Comparison of ENCODE assay signal across 8 mouse cellular contexts in genomic region chrX:48124132-48125071, GRCm38 (mm10). TPM values are rescaled to one million over a fixed set of nuclear protein-coding genes. Genes with fewer than 3 reads are reported as not detected.
A peak's percentile ranks its signal among the peaks of the same experiment; 100 is the strongest.
DNase-seq lines count a peak whose midpoint lies in the region; ATAC-seq and TF ChIP-seq lines count a peak whose summit lies in the region.

No protein-coding gene starts in this region.

- no peaks in the 10 kb centered on the region for H3K27me3 ChIP-seq in C2C12 (ENCODE audit: control insufficient read depth, insufficient read depth, insufficient read length)
- H3K27me3 ChIP-seq in embryonic facial prominence, embryonic 13.5 days: no peaks in the 10 kb centered on the region
- H3K27me3 ChIP-seq in kidney, adult 2 months (replicated peaks; ENCODE audit: control insufficient read depth, insufficient read depth, low read length): no peaks in the 10 kb centered on the region
- no peaks in the 10 kb centered on the region for H3K27me3 ChIP-seq in stomach, postnatal 0 days (ENCODE audit: control insufficient read depth, insufficient read depth, low read length)

- TF ChIP-seq POLR2A in kidney, adult 2 months (IDR thresholded peaks at IDR 0.05; ENCODE audit: low read depth, low read length): no peak

- 29% methylated on average over 17 of the region's 17 CpGs for WGBS in embryonic facial prominence, embryonic 13.5 days
- 24% methylated on average over 17 of the region's 17 CpGs for WGBS in kidney, adult 2 months
- 26% methylated on average over 17 of the region's 17 CpGs for WGBS in stomach, postnatal 0 days

- no peaks in the 10 kb centered on the region for H3K9me3 ChIP-seq in embryonic facial prominence, embryonic 13.5 days
- H3K9me3 ChIP-seq in stomach, postnatal 0 days (ENCODE audit: control insufficient read depth, low read length): no peaks in the 10 kb centered on the region

- no peak overlapping the region for H3K9ac ChIP-seq in embryonic facial prominence, embryonic 13.5 days
- no peak overlapping the region; the same call in 1 of the 2 replicates for H3K9ac ChIP-seq in stomach, postnatal 0 days (ENCODE audit: low read length)

- TF ChIP-seq CTCF in C2C12 (IDR thresholded peaks at IDR 0.05; ENCODE audit: control insufficient read depth, insufficient read depth, insufficient read length): peak; percentile 20
- TF ChIP-seq CTCF in kidney, adult 2 months (conservative IDR thresholded peaks at IDR 0.05; ENCODE audit: insufficient read depth, insufficient read length, low read depth, low read length): peak; percentile 64
- peak; percentile 76 for TF ChIP-seq CTCF in stomach, postnatal 0 days (IDR thresholded peaks at IDR 0.05; ENCODE audit: low read depth)

- no peak overlapping the region for H3K27ac ChIP-seq in embryonic facial prominence, embryonic 13.5 days
- no peak overlapping the region for H3K27ac ChIP-seq in kidney, adult 2 months (ENCODE audit: insufficient read depth, low read depth, low read length)
- no peak overlapping the region for H3K27ac ChIP-seq in stomach, postnatal 0 days (replicated peaks)

- H3K79me2 ChIP-seq in C2C12 (ENCODE audit: control insufficient read depth, insufficient read depth): no peaks in the 10 kb centered on the region

- H3K4me2 ChIP-seq in embryonic facial prominence, embryonic 13.5 days: peak overlapping the region; percentile 39
- peak overlapping the region; percentile 27 for H3K4me2 ChIP-seq in stomach, postnatal 0 days (replicated peaks; ENCODE audit: low read depth)

- no peaks in the 10 kb centered on the region for H3K79me3 ChIP-seq in C2C12 (ENCODE audit: low read depth)

- H3K4me3 ChIP-seq in C2C12 (ENCODE audit: insufficient read depth, poor library complexity, severe bottlenecking): no peak overlapping the region
- H3K4me3 ChIP-seq in embryonic facial prominence, embryonic 13.5 days: no peak overlapping the region
- H3K4me3 ChIP-seq in kidney, adult 2 months (ENCODE audit: insufficient read depth, low read depth, low read length): no peak overlapping the region
- H3K4me3 ChIP-seq in stomach, postnatal 0 days (ENCODE audit: low read depth, low read length): no peak overlapping the region

- peak; percentile 79 for DNase-seq in adrenal gland, postnatal 14 days
- DNase-seq in heart, adult 9 months (ENCODE audit: low spot score in 2 of 2): peak; percentile 47 to 51
- DNase-seq in kidney, adult 2 months: peak; percentile 48
- peak; percentile 73 for DNase-seq in liver
- DNase-seq in naive thymus-derived CD4-positive, alpha-beta T cell, adult 2 months (ENCODE audit: low read depth): peak; percentile 75
- DNase-seq in stomach, postnatal 0 days (ENCODE audit: low spot score): peak; percentile 61

- ATAC-seq in embryonic facial prominence, embryonic 13.5 days (ENCODE audit: insufficient number of reproducible peaks, insufficient read depth, low FRiP score, low TSS enrichment, low read depth): no peak
- ATAC-seq in stomach, postnatal 0 days (ENCODE audit: low FRiP score, low TSS enrichment): peak; percentile 65; the same call in 1 of the 2 replicates

- H3ac ChIP-seq in C2C12 (ENCODE audit: control insufficient read depth, insufficient read length, low read depth): no peak overlapping the region

- no peak for TF ChIP-seq EP300 in stomach, postnatal 0 days (optimal IDR thresholded peaks at IDR 0.05)

- no peaks in the 10 kb centered on the region for H3K4me1 ChIP-seq in embryonic facial prominence, embryonic 13.5 days
- H3K4me1 ChIP-seq in kidney, adult 2 months (ENCODE audit: control insufficient read depth, insufficient read depth, low read length): no peaks in the 10 kb centered on the region
- no peaks in the 10 kb centered on the region for H3K4me1 ChIP-seq in stomach, postnatal 0 days (replicated peaks; ENCODE audit: control insufficient read depth, insufficient read depth)

- H3K36me3 ChIP-seq in C2C12 (ENCODE audit: control insufficient read depth, insufficient read depth): no peaks in the 10 kb centered on the region
- H3K36me3 ChIP-seq in embryonic facial prominence, embryonic 13.5 days: no peaks in the 10 kb centered on the region
- no peaks in the 10 kb centered on the region for H3K36me3 ChIP-seq in kidney, adult 2 months (ENCODE audit: control insufficient read depth, insufficient read depth, low read length)
- no peaks in the 10 kb centered on the region for H3K36me3 ChIP-seq in stomach, postnatal 0 days (ENCODE audit: control insufficient read depth, insufficient read depth, low read length)

TF ChIP-seq in C2C12, 6 proteins besides CTCF, POLR2A, EP300 and RAD21:
- no peak for TF ChIP-seq MYOD1 (IDR thresholded peaks at IDR 0.05; ENCODE audit: control insufficient read depth, insufficient read length, low read depth)
- TF ChIP-seq MAX (IDR thresholded peaks at IDR 0.05): no peak
- TF ChIP-seq CEBPB (IDR thresholded peaks at IDR 0.05; ENCODE audit: low read depth): no peak
- TF ChIP-seq FOSL1 (IDR thresholded peaks at IDR 0.05; ENCODE audit: insufficient read depth, low read length, poor library complexity, severe bottlenecking): no peak
- no peak for TF ChIP-seq USF1 (IDR thresholded peaks at IDR 0.05; ENCODE audit: low read depth)
- no peak for TF ChIP-seq MYOG (IDR thresholded peaks at IDR 0.05; ENCODE audit: control insufficient read depth, extremely low read depth, insufficient read length)

RNA-seq across cellular contexts. Expression of gene Xpnpep2, which starts 15.9 kb away (rescaled TPM):
- 0.11 TPM for polyA plus RNA-seq in C2C12 (2012; fragmentation: generic; extraction: Trizol)
- 1.1 and 1.5 TPM in 2 replicates for total RNA-seq in adrenal gland, postnatal 14 days (2021)
- polyA plus RNA-seq in embryonic facial prominence, embryonic 13.5 days (2015; fragmentation: Nextera tagmentation; extraction: Ambion mirVana): 4.4 and 4.6 TPM in 2 replicates
- 25.8 and 32.5 TPM in 2 replicates for polyA plus RNA-seq in kidney, adult 2 months (2012; rRNA removed)
- 0.58 and 1.1 TPM in 2 replicates for polyA plus RNA-seq in stomach, postnatal 0 days (2015; fragmentation: Nextera tagmentation; extraction: Ambion mirVana)

RNA-seq across cellular contexts. Expression of gene Sash3, which starts 21.8 kb away (rescaled TPM):
- polyA plus RNA-seq in C2C12 (2012; fragmentation: generic; extraction: Trizol): not detected
- total RNA-seq in adrenal gland, postnatal 14 days (2021): 1.6 and 12.3 TPM in 2 replicates
- 1.6 and 1.8 TPM in 2 replicates for polyA plus RNA-seq in embryonic facial prominence, embryonic 13.5 days (2015; fragmentation: Nextera tagmentation; extraction: Ambion mirVana)
- polyA plus RNA-seq in kidney, adult 2 months (2012; rRNA removed): 1.5 and 6.8 TPM in 2 replicates
- 1.5 and 1.6 TPM in 2 replicates for polyA plus RNA-seq in stomach, postnatal 0 days (2015; fragmentation: Nextera tagmentation; extraction: Ambion mirVana)

Comparison
In these comparisons a context has a peak if more than half of its experiments do, and no peak if none do; other contexts are left out.
1. CTCF ChIP-seq: peak in every context shown above with its lines; median percentile 76 in stomach, postnatal 0 days; 64 in kidney, adult 2 months; 20 in C2C12.